12 mouse cellular contexts compared by ENCODE assay signal in the genomic region with DNA sequence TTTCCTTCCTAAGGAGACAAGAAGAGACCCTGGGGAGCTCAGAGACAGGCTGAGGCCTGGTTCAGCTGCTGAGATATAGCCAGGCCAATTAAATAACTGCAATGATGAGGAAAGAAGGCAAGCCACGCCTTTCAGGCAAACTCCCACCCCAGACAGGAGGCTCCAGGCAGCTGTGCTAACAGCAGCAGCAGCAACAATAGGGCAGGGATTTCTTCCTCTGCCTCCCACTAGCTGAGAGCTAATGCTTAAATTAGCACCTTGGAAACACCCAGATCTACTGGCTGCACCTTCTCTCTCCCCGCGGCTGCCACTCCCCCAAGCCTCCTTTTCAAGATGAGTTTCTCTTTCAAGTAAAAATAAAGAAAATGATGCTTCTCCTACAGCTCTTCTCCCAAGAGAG. TPM values are rescaled to one million over a fixed set of nuclear protein-coding genes. Genes with fewer than 3 reads are reported as not detected.
A peak's percentile ranks its signal among the peaks of the same experiment; 100 is the strongest.
DNase-seq lines count a peak whose midpoint lies in the region; ATAC-seq lines count a peak whose summit lies in the region.
"Had no signal": no experiment of that assay in that cellular context is flagged by ENCODE, and none has a peak within 500 bp of the region (broad histone marks: within the 10 kb centered on the region; RNA-seq: fewer than 3 reads in every experiment).

No protein-coding gene starts in this region.

- no peak overlapping the region for H3K4me2 ChIP-seq in embryonic facial prominence, embryonic 14.5 days (ENCODE audit: low read depth, low read length)
- H3K4me2 ChIP-seq in hindbrain, embryonic 13.5 days, result peak overlapping the region; percentile 85
- peak overlapping the region; percentile 75 for H3K4me2 ChIP-seq in neural tube, embryonic 13.5 days
- H3K4me2 ChIP-seq: liver, embryonic 12.5 days had no signal

- H3K27ac ChIP-seq in embryonic facial prominence, embryonic 14.5 days (replicated peaks; ENCODE audit: low read depth, low read length), result no peak overlapping the region; the same call in 1 of the 2 replicates
- H3K27ac ChIP-seq in embryonic facial prominence, embryonic 10.5 days (replicated peaks), result no peak overlapping the region
- peak overlapping the region; percentile 60 for H3K27ac ChIP-seq in hindbrain, embryonic 13.5 days
- H3K27ac ChIP-seq in neural tube, embryonic 13.5 days (replicated peaks), result peak overlapping the region; percentile 47; the same call in 1 of the 2 replicates
- H3K27ac ChIP-seq: liver, embryonic 12.5 days had no signal

- WGBS in embryonic facial prominence, embryonic 14.5 days, result 13% methylated on average over 3 of the region's 3 CpGs
- WGBS in embryonic facial prominence, embryonic 10.5 days, result 10% methylated on average over 3 of the region's 3 CpGs
- WGBS in hindbrain, embryonic 13.5 days, result 7% methylated on average over 3 of the region's 3 CpGs
- WGBS in neural tube, embryonic 13.5 days, result 6% methylated on average over 3 of the region's 3 CpGs

- no peaks in the 10 kb centered on the region for H3K9me3 ChIP-seq in embryonic facial prominence, embryonic 14.5 days (ENCODE audit: control insufficient read depth, low read length)
- H3K9me3 ChIP-seq in embryonic facial prominence, embryonic 10.5 days, result no peaks in the 10 kb centered on the region
- no peaks in the 10 kb centered on the region for H3K9me3 ChIP-seq in hindbrain, embryonic 13.5 days
- no peaks in the 10 kb centered on the region for H3K9me3 ChIP-seq in neural tube, embryonic 13.5 days
- H3K9me3 ChIP-seq: liver, embryonic 12.5 days had no signal

- no peaks in the 10 kb centered on the region for H3K36me3 ChIP-seq in embryonic facial prominence, embryonic 14.5 days (ENCODE audit: control insufficient read depth, insufficient read depth, low read length)
- H3K36me3 ChIP-seq in embryonic facial prominence, embryonic 10.5 days (replicated peaks), result no peaks in the 10 kb centered on the region
- peaks cover 10% of the 10 kb centered on the region; the same call in 1 of the 2 replicates for H3K36me3 ChIP-seq in hindbrain, embryonic 13.5 days
- no peaks in the 10 kb centered on the region for H3K36me3 ChIP-seq in neural tube, embryonic 13.5 days
- H3K36me3 ChIP-seq: liver, embryonic 12.5 days had no signal

- no peak overlapping the region for H3K4me3 ChIP-seq in embryonic facial prominence, embryonic 14.5 days (ENCODE audit: low read depth, low read length)
- H3K4me3 ChIP-seq in embryonic facial prominence, embryonic 10.5 days, result no peak overlapping the region
- H3K4me3 ChIP-seq in hindbrain, embryonic 13.5 days, result no peak overlapping the region
- no peak overlapping the region for H3K4me3 ChIP-seq in neural tube, embryonic 13.5 days
- H3K4me3 ChIP-seq: liver, embryonic 12.5 days had no signal

- no peak overlapping the region for H3K9ac ChIP-seq in embryonic facial prominence, embryonic 14.5 days (ENCODE audit: low read depth, low read length)
- peak overlapping the region; percentile 56 for H3K9ac ChIP-seq in hindbrain, embryonic 13.5 days
- peak overlapping the region; percentile 44 for H3K9ac ChIP-seq in neural tube, embryonic 13.5 days
- H3K9ac ChIP-seq: liver, embryonic 12.5 days had no signal

- peak; percentile 57 for DNase-seq in embryonic facial prominence, embryonic 14.5 days (ENCODE audit: low spot score)
- DNase-seq in embryonic facial prominence, embryonic 10.5 days (ENCODE audit: low spot score), result no peak
- peak; percentile 41 for DNase-seq in left cerebral cortex, adult 11 months (ENCODE audit: low spot score)
- no peak for DNase-seq in left cerebral cortex, postnatal 36 days (ENCODE audit: low spot score in 2 of 2)
- DNase-seq in lung, postnatal 10 days, result no peak
- DNase-seq: cerebellum, adult 2 months; lung, postnatal 36 days had no signal

- peaks cover 7% of the 10 kb centered on the region; the same call in 1 of the 2 replicates for H3K27me3 ChIP-seq in embryonic facial prominence, embryonic 14.5 days (replicated peaks; ENCODE audit: control insufficient read depth, insufficient read depth, low read length)
- peaks cover 34% of the 10 kb centered on the region for H3K27me3 ChIP-seq in embryonic facial prominence, embryonic 10.5 days (replicated peaks; ENCODE audit: low read depth, poor library complexity, severe bottlenecking)
- H3K27me3 ChIP-seq in hindbrain, embryonic 13.5 days, result no peaks in the 10 kb centered on the region
- no peaks in the 10 kb centered on the region for H3K27me3 ChIP-seq in neural tube, embryonic 13.5 days

- intact Hi-C loops in left cerebral cortex, postnatal 36 days (cut with DNase I), result loop anchor here (5.0 kb wide), 2 partner anchors 44 to 141 kb away; no protein-coding TSS in a partner anchor

- peaks cover 9% of the 10 kb centered on the region for H3K4me1 ChIP-seq in embryonic facial prominence, embryonic 14.5 days (ENCODE audit: control insufficient read depth, insufficient read depth, low read length)
- peaks cover 34% of the 10 kb centered on the region for H3K4me1 ChIP-seq in embryonic facial prominence, embryonic 10.5 days
- H3K4me1 ChIP-seq in hindbrain, embryonic 13.5 days (replicated peaks), result peaks cover 44% of the 10 kb centered on the region
- peaks cover 55% of the 10 kb centered on the region for H3K4me1 ChIP-seq in neural tube, embryonic 13.5 days (replicated peaks)

- ATAC-seq in embryonic facial prominence, embryonic 14.5 days (ENCODE audit: low read depth), result peak; percentile 14; the same call in 1 of the 2 replicates
- ATAC-seq in hindbrain, embryonic 13.5 days (ENCODE audit: low FRiP score), result no peak
- no peak for ATAC-seq in neural tube, embryonic 13.5 days (ENCODE audit: low read depth)
- no peak for ATAC-seq in cerebellum, adult (ENCODE audit: insufficient number of reproducible peaks, low FRiP score, low TSS enrichment)
- ATAC-seq: liver, embryonic 12.5 days had no signal

RNA-seq across cellular contexts. Expression of a gene that starts 3.2 kb away (rescaled TPM):
- 4.0 and 4.1 TPM in 2 replicates for polyA plus RNA-seq in embryonic facial prominence, embryonic 14.5 days (2014; fragmentation: Nextera tagmentation; extraction: Ambion mirVana)
- 2.0 and 2.6 TPM in 2 replicates for polyA plus RNA-seq in embryonic facial prominence, embryonic 10.5 days (2016; fragmentation: Nextera tagmentation; extraction: Ambion mirVana)
- 100 to 1,000 TPM; 194 to 219 TPM for total RNA-seq in left cerebral cortex, postnatal 36 days (2021)
- polyA plus RNA-seq in hindbrain, embryonic 13.5 days (2015; fragmentation: Nextera tagmentation; extraction: Ambion mirVana), result 16.7 and 18.1 TPM in 2 replicates
- polyA plus RNA-seq in neural tube, embryonic 13.5 days (2015; fragmentation: Nextera tagmentation; extraction: Ambion mirVana), result 14.7 and 18.8 TPM in 2 replicates

RNA-seq across cellular contexts. Expression of a gene that starts 3.5 kb away (rescaled TPM):
- 1.6 and 3.7 TPM in 2 replicates for polyA plus RNA-seq in embryonic facial prominence, embryonic 14.5 days (2014; fragmentation: Nextera tagmentation; extraction: Ambion mirVana)
- polyA plus RNA-seq in embryonic facial prominence, embryonic 10.5 days (2016; fragmentation: Nextera tagmentation; extraction: Ambion mirVana), result 1.3 and 1.8 TPM in 2 replicates
- 1 to 10 TPM; 9.4 to 10.0 TPM for total RNA-seq in left cerebral cortex, postnatal 36 days (2021)
- 3.2 and 5.0 TPM in 2 replicates for polyA plus RNA-seq in hindbrain, embryonic 13.5 days (2015; fragmentation: Nextera tagmentation; extraction: Ambion mirVana)
- polyA plus RNA-seq in neural tube, embryonic 13.5 days (2015; fragmentation: Nextera tagmentation; extraction: Ambion mirVana), result 0.87 and 1.0 TPM in 2 replicates

RNA-seq across cellular contexts. Expression of a gene that starts 49.0 kb away (rescaled TPM):
- polyA plus RNA-seq in embryonic facial prominence, embryonic 14.5 days (2014; fragmentation: Nextera tagmentation; extraction: Ambion mirVana), result 6.0 and 16.3 TPM in 2 replicates
- polyA plus RNA-seq in embryonic facial prominence, embryonic 10.5 days (2016; fragmentation: Nextera tagmentation; extraction: Ambion mirVana), result 5.3 and 6.1 TPM in 2 replicates
- 1 to 10 TPM; 3.4 to 5.9 TPM for total RNA-seq in left cerebral cortex, postnatal 36 days (2021)
- 9.8 and 17.9 TPM in 2 replicates for polyA plus RNA-seq in hindbrain, embryonic 13.5 days (2015; fragmentation: Nextera tagmentation; extraction: Ambion mirVana)
- 6.8 and 8.7 TPM in 2 replicates for polyA plus RNA-seq in neural tube, embryonic 13.5 days (2015; fragmentation: Nextera tagmentation; extraction: Ambion mirVana)
- total RNA-seq: gastrocnemius, adult 18-20 months had no signal
- polyA plus RNA-seq: liver, embryonic 12.5 days had no signal

Comparison
In these comparisons a context has a peak if more than half of its experiments do, and no peak if none do; other contexts are left out.
1. DNase-seq: peak in embryonic facial prominence, embryonic 14.5 days (single experiment) and left cerebral cortex, adult 11 months (single experiment); none in embryonic facial prominence, embryonic 10.5 days (single experiment), left cerebral cortex, postnatal 36 days (0 of 2) and lung, postnatal 10 days (single experiment).
2. H3K27ac ChIP-seq: peak in hindbrain, embryonic 13.5 days (single experiment) and neural tube, embryonic 13.5 days (single experiment); none in embryonic facial prominence, embryonic 14.5 days (single experiment) and embryonic facial prominence, embryonic 10.5 days (single experiment).